Mouse (Mus musculus): ENCODE results near the gene Gm17268. TPM values are rescaled to one million over a fixed set of nuclear protein-coding genes. Genes with fewer than 3 reads are reported as not detected.
A peak's percentile ranks its signal among the peaks of the same experiment; 100 is the strongest.

Gm17268 gene
- polyA plus RNA-seq, 1 experiment from 2014 or later, result not detected

- ATAC-seq, result peak; percentile 82
Measured at GRCm38 (mm10) chr11:82032678-82033344, 5.6 kb downstream of the Gm17268 start.

DNA sequence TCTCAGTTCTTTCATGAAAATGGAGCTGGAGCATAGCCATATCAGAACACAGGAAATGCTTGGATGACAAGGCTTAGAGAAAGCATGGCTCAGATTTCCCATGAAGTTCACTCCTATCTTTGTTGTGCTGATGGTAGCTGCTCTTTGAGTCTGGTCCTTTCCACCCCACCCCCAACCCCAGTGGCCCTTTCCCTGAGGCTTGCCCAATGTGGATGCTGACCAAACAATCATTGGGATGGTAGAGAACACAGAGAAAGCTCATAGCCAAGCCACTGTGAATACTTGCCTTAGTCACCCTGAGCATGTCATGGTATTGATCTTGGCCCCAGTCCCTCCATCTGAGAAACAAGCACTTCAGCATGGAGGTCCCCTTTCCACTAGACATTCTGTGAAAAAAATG lies 6.2 kb downstream of the Gm17268 start:
- TF ChIP-seq CTCF (IDR thresholded peaks at IDR 0.05), result no peak
- DNase-seq (ENCODE audit: low read depth, low spot score), result no peak
- ChIA-PET CTCF (interaction anchor here (1.5 to 7.1 kb wide), 4 partner anchors 13 to 36 kb away, joined by 3 to 43 read pairs (median 9); no protein-coding TSS in a partner anchor), POLR2A (interaction anchor here (1.0 kb wide), 1 partner anchor 36 kb away, joined by 3 read pairs; no protein-coding TSS in a partner anchor)
- in situ Hi-C loops (cut with MboI; ENCODE audit: low pct_unique_long_range_greater_than_20kb), result loop anchor here (25.0 kb wide), 1 partner anchor 830 kb away; the partner anchor contains the start of gene Rffl
- H3K27me3 ChIP-seq, result no peaks in the 10 kb centered on the region
- ATAC-seq, result no peak

More at GRCm38 (mm10) chr11:82032678-82033344, 5.6 kb downstream of the Gm17268 start:
- DNase-seq (ENCODE audit: low read depth, low spot score), result peak; percentile 92
- ChIA-PET POLR2A (no interaction called here), CTCF (interaction anchor here (0.7 to 7.1 kb wide), 8 partner anchors 11 to 142 kb away, joined by 3 to 43 read pairs (median 8); partner anchors contain the start of gene Ccl7)
- H3K27me3 ChIP-seq, result no peaks in the 10 kb centered on the region
- TF ChIP-seq CTCF (IDR thresholded peaks at IDR 0.05), result no peak
- in situ Hi-C loops (cut with MboI; ENCODE audit: low pct_unique_long_range_greater_than_20kb), result loop anchor here (25.0 kb wide), 1 partner anchor 829 kb away; the partner anchor contains the start of gene Rffl

- in situ Hi-C loops (cut with MboI; ENCODE audit: low pct_unique_long_range_greater_than_20kb), result loop anchor here (25.0 kb wide), 1 partner anchor 832 kb away; the partner anchor contains the start of gene Rffl
- DNase-seq (ENCODE audit: low read depth, low spot score) (no peak), ATAC-seq (no peak)
- no peaks in the 10 kb centered on the region for H3K27me3 ChIP-seq
- TF ChIP-seq CTCF (IDR thresholded peaks at IDR 0.05), result no peak
- CTCF ChIA-PET, result interaction anchor here (0.7 to 3.3 kb wide), 9 partner anchors 9 to 145 kb away, joined by 3 to 12 read pairs (median 3); partner anchors contain the start of gene Gm17268
- POLR2A ChIA-PET, result no interaction called here
Measured at GRCm38 (mm10) chr11:82030171-82030570, 8.2 kb downstream of the Gm17268 start.

DNA sequence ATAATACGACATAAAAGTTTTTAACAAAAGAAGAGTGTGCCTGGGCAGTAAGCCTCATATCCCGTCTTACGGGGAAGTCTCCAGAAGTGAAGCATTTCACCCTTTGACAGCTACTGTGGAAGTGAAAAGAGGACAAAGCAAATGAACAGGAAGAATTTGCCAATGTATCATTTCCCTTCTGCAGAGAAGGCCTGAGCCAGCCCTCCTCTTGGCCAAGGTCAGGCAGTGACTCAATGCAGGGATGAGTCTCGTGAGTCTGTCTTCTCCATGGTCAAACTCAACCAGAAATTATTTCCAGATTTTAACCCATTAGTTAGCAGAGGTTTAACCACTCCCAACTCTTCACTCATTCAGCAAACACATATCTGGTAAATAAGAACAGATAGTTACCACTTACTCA lies 14.6 kb downstream of the Gm17268 start:
- TF ChIP-seq CTCF (IDR thresholded peaks at IDR 0.05), result no peak
- DNase-seq (ENCODE audit: low read depth, low spot score) (no peak), ATAC-seq (no peak)
- CTCF ChIA-PET, result no interaction called here
- H3K27me3 ChIP-seq, result no peaks in the 10 kb centered on the region
- in situ Hi-C loops (cut with MboI; ENCODE audit: low pct_unique_long_range_greater_than_20kb), result no loop called here
- POLR2A ChIA-PET, result no interaction called here

GRCm38 (mm10) chr11:82022504-82023056 lies 15.8 kb downstream of the Gm17268 start:
- TF ChIP-seq CTCF (IDR thresholded peaks at IDR 0.05), result no peak
- H3K27me3 ChIP-seq, result no peaks in the 10 kb centered on the region
- DNase-seq (ENCODE audit: low read depth, low spot score) (no peak), ATAC-seq (no peak)
- ChIA-PET POLR2A (no interaction called here), CTCF (interaction anchor here (0.9 to 1.6 kb wide), 3 partner anchors 11 to 26 kb away, joined by 3 to 8 read pairs (median 4); no protein-coding TSS in a partner anchor)
- in situ Hi-C loops (cut with MboI; ENCODE audit: low pct_unique_long_range_greater_than_20kb), result no loop called here

DNA sequence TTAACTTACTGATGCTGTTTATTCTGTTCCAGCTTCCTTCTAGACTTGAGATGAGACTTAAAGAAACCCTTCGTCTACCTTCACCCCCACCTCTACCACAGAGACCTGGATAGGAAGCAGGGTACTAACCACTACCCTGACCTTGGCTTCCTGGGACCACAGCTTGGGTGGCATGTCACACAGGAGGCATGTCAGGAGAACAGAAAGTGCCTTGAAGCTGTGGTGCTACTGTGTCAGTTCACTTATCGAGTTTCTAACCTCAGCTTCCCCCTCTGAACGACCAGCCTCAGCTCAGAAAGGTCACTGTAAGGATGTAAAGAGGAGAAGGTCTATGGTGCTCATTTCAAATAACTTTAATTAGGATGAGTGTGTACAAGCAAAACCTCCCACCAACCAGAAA lies 17.0 kb downstream of the Gm17268 start:
- POLR2A ChIA-PET, result interaction anchor here (2.0 kb wide), 1 partner anchor 15 kb away, joined by 5 read pairs; no protein-coding TSS in a partner anchor
- TF ChIP-seq CTCF (IDR thresholded peaks at IDR 0.05), result no peak
- CTCF ChIA-PET, result interaction anchor here (1.1 to 1.6 kb wide), 2 partner anchors 12 to 19 kb away, joined by 3 to 8 read pairs; no protein-coding TSS in a partner anchor
- in situ Hi-C loops (cut with MboI; ENCODE audit: low pct_unique_long_range_greater_than_20kb), result no loop called here
- DNase-seq (ENCODE audit: low read depth, low spot score), result no peak
- ATAC-seq, result no peak
- no peaks in the 10 kb centered on the region for H3K27me3 ChIP-seq

- DNase-seq (ENCODE audit: low read depth, low spot score) (no peak), ATAC-seq (no peak)
- no peaks in the 10 kb centered on the region for H3K27me3 ChIP-seq
- in situ Hi-C loops (cut with MboI; ENCODE audit: low pct_unique_long_range_greater_than_20kb), result no loop called here
- POLR2A ChIA-PET, result interaction anchor here (0.6 to 1.8 kb wide), 3 partner anchors 16 to 23 kb away, joined by 5 to 7 read pairs (median 7); partner anchors contain the start of gene Ccl2
- CTCF ChIA-PET, result interaction anchor here (1.0 to 1.7 kb wide), 4 partner anchors 11 to 155 kb away, joined by 3 to 8 read pairs (median 4); no protein-coding TSS in a partner anchor
- no peak for TF ChIP-seq CTCF (IDR thresholded peaks at IDR 0.05)
Measured at GRCm38 (mm10) chr11:82019793-82020192, 18.6 kb downstream of the Gm17268 start.

DNA sequence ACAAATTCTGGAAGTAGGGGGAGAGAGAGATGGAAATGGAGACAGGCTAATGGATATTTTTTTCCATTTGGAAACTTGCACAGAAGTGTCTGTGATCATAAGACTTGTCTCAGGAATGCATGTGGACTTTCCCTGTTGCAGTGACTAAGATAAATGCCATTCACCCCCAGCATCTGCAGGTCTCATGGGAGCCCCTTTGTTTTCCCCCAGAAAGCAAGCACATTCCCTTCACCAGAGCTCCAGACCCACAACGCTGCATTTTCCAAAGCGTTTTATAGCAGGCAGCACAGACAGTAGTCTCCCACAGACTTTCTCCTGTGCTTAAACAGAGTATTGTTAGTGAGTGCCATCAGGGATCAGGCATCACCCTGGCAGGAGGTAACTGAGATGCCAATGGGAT lies 19.0 kb downstream of the Gm17268 start:
- DNase-seq (ENCODE audit: low read depth, low spot score), result no peak
- TF ChIP-seq CTCF (IDR thresholded peaks at IDR 0.05), result no peak
- peak; percentile 61 for ATAC-seq
- CTCF ChIA-PET, result interaction anchor here (1.0 to 1.7 kb wide), 3 partner anchors 11 to 13 kb away, joined by 4 to 8 read pairs (median 5); no protein-coding TSS in a partner anchor
- no peaks in the 10 kb centered on the region for H3K27me3 ChIP-seq
- in situ Hi-C loops (cut with MboI; ENCODE audit: low pct_unique_long_range_greater_than_20kb), result no loop called here
- POLR2A ChIA-PET, result interaction anchor here (1.2 to 1.8 kb wide), 2 partner anchors 15 to 16 kb away, joined by 7 read pairs; partner anchors contain the start of gene Ccl2

DNA sequence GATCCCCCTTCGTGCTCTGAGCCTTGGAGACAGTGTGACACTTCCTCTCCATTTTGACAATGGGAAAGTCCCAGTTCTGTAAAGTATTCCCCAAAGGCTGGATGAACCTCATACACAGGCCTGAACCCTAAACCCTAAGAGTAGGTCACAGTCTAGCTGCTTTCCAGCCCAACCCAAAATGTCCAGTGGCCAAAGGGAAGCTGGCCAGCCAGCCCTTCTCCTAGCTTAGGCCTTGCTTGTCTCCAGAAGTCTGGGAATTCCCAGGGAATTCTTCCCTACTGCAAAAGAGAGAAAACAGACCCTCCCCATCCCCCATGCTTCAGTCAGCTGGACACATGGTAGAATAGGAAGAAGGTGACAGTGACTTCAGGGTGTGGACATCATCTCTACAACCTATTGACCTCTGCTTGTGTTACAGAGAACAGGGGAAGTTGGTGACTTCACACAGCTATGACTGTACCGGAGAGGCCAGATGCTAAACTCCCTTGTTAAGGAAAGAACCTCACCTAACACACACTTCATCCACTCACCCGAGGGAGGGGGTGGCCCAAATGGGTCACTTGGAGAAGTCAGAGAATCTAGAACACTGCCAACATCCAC lies 22.1 kb downstream of the Gm17268 start:
- H3K27me3 ChIP-seq, result no peaks in the 10 kb centered on the region
- ChIA-PET CTCF (interaction anchor here (1.3 to 2.5 kb wide), 3 partner anchors 9 to 29 kb away, joined by 3 to 8 read pairs (median 3); partner anchors contain the start of genes Ccl7 and Gm17268), POLR2A (no interaction called here)
- in situ Hi-C loops (cut with MboI; ENCODE audit: low pct_unique_long_range_greater_than_20kb), result no loop called here
- DNase-seq (ENCODE audit: low read depth, low spot score) (no peak), ATAC-seq (no peak)
- no peak for TF ChIP-seq CTCF (IDR thresholded peaks at IDR 0.05)

DNA sequence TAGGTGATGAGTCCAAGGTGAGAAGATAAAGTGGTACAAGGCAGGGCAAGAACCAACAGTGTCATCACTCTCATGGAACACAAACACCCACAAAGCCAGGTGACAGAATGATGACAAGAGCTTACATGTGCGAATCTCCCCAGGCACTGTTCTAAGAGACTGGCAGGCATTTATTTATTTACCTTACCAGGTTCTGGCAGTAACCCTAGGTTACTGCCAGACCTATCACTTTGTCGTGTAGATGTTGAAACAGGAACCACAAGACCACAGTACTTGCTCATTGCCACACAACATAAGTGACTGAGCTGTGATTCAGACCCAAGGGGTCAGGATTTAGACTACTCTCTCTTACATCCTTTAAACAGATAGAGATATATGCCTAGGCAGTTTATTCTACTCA lies 23.3 kb downstream of the Gm17268 start:
- ChIA-PET CTCF (interaction anchor here (1.4 to 2.5 kb wide), 4 partner anchors 18 to 30 kb away, joined by 3 to 8 read pairs (median 4); partner anchors contain the start of genes Ccl7 and Gm17268), POLR2A (interaction anchor here (0.6 kb wide), 1 partner anchor 347 kb away, joined by 6 read pairs; no protein-coding TSS in a partner anchor)
- TF ChIP-seq CTCF (IDR thresholded peaks at IDR 0.05), result no peak
- no peak for DNase-seq (ENCODE audit: low read depth, low spot score)
- peak; percentile 61 for ATAC-seq
- in situ Hi-C loops (cut with MboI; ENCODE audit: low pct_unique_long_range_greater_than_20kb), result no loop called here
- H3K27me3 ChIP-seq, result no peaks in the 10 kb centered on the region
